Mouse (Mus musculus): ENCODE results near the gene Shmt1. TPM values are rescaled to one million over a fixed set of nuclear protein-coding genes. Genes with fewer than 3 reads are reported as not detected.

Shmt1 gene
- polyA plus RNA-seq, 1 experiment from 2014 or later = 44.4 TPM

- Histone ChIP-seq H3K36me3 (ENCODE audit: control insufficient read depth, insufficient read depth, low read length) (no peaks in the 10 kb centered on the region), H3K27ac (ENCODE audit: low read depth, low read length) (no peak overlapping the region), H3K4me1 (ENCODE audit: control insufficient read depth, insufficient read depth, low read length) (peaks cover 10% of the 10 kb centered on the region), H3K4me3 (ENCODE audit: low read depth, low read length) (no peak overlapping the region), H3K27me3 (ENCODE audit: control insufficient read depth, insufficient read depth, low read length) (no peaks in the 10 kb centered on the region), H3K9me3 (replicated peaks; ENCODE audit: control insufficient read depth, low read length) (no peaks in the 10 kb centered on the region), H3K4me2 (no peak overlapping the region), H3K9ac (ENCODE audit: low read depth, low read length) (no peak overlapping the region)
- ATAC-seq (replicated peaks; ENCODE audit: insufficient number of reproducible peaks, low FRiP score, low TSS enrichment) = no peak
- WGBS (ENCODE audit: insufficient replicate concordance) = 89% methylated on average over 3 of the region's 3 CpGs
These were observed 40.7 kb downstream of the Shmt1 start for GRCm38 (mm10) chr11:60770776-60771175.

GRCm38 (mm10) chr11:60769322-60769721, 42.2 kb downstream of the Shmt1 start:
- Histone ChIP-seq H3K4me2 (no peak overlapping the region), H3K27me3 (ENCODE audit: control insufficient read depth, insufficient read depth, low read length) (no peaks in the 10 kb centered on the region), H3K9me3 (replicated peaks; ENCODE audit: control insufficient read depth, low read length) (no peaks in the 10 kb centered on the region), H3K36me3 (ENCODE audit: control insufficient read depth, insufficient read depth, low read length) (no peaks in the 10 kb centered on the region), H3K27ac (ENCODE audit: low read depth, low read length) (no peak overlapping the region), H3K4me1 (ENCODE audit: control insufficient read depth, insufficient read depth, low read length) (no peaks in the 10 kb centered on the region), H3K4me3 (ENCODE audit: low read depth, low read length) (no peak overlapping the region), H3K9ac (ENCODE audit: low read depth, low read length) (no peak overlapping the region)
- no peak for ATAC-seq (replicated peaks; ENCODE audit: insufficient number of reproducible peaks, low FRiP score, low TSS enrichment)
- 82% methylated on average over 2 of the region's 2 CpGs for WGBS (ENCODE audit: insufficient replicate concordance)

- no peaks in the 10 kb centered on the region for H3K27me3 ChIP-seq (ENCODE audit: control insufficient read depth, insufficient read depth, low read length)
- H3K9me3 ChIP-seq (replicated peaks; ENCODE audit: control insufficient read depth, low read length) = no peaks in the 10 kb centered on the region
- H3K4me2 ChIP-seq = no peak overlapping the region
- peaks cover 7% of the 10 kb centered on the region; the same call in 1 of the 2 replicates for H3K36me3 ChIP-seq (ENCODE audit: control insufficient read depth, insufficient read depth, low read length)
- H3K4me3 ChIP-seq (ENCODE audit: low read depth, low read length) = no peak overlapping the region
- no peak overlapping the region for H3K27ac ChIP-seq (ENCODE audit: low read depth, low read length)
- no peak overlapping the region for H3K9ac ChIP-seq (ENCODE audit: low read depth, low read length)
- 57% methylated on average over 4 of the region's 4 CpGs for WGBS (ENCODE audit: insufficient replicate concordance)
- no peak for ATAC-seq (replicated peaks; ENCODE audit: insufficient number of reproducible peaks, low FRiP score, low TSS enrichment)
- no peaks in the 10 kb centered on the region for H3K4me1 ChIP-seq (ENCODE audit: control insufficient read depth, insufficient read depth, low read length)
These were observed 44.5 kb downstream of the Shmt1 start for GRCm38 (mm10) chr11:60766969-60767368.

GRCm38 (mm10) chr11:60761681-60762080, 49.8 kb downstream of the Shmt1 start:
- H3K27me3 ChIP-seq (ENCODE audit: control insufficient read depth, insufficient read depth, low read length) = no peaks in the 10 kb centered on the region
- no peaks in the 10 kb centered on the region for H3K9me3 ChIP-seq (replicated peaks; ENCODE audit: control insufficient read depth, low read length)
- peaks cover 14% of the 10 kb centered on the region; the same call in 1 of the 2 replicates for H3K36me3 ChIP-seq (ENCODE audit: control insufficient read depth, insufficient read depth, low read length)
- no peak overlapping the region for H3K4me3 ChIP-seq (ENCODE audit: low read depth, low read length)
- no peak for ATAC-seq (replicated peaks; ENCODE audit: insufficient number of reproducible peaks, low FRiP score, low TSS enrichment)
- no peak overlapping the region for H3K27ac ChIP-seq (ENCODE audit: low read depth, low read length)
- no peaks in the 10 kb centered on the region for H3K4me1 ChIP-seq (ENCODE audit: control insufficient read depth, insufficient read depth, low read length)
- H3K9ac ChIP-seq (ENCODE audit: low read depth, low read length) = no peak overlapping the region
- H3K4me2 ChIP-seq = no peak overlapping the region
- 81% methylated on average over 3 of the region's 3 CpGs for WGBS (ENCODE audit: insufficient replicate concordance)

GRCm38 (mm10) chr11:60755570-60755969, 55.9 kb downstream of the Shmt1 start:
- ATAC-seq (replicated peaks; ENCODE audit: insufficient number of reproducible peaks, low FRiP score, low TSS enrichment) = no peak
- Histone ChIP-seq H3K9me3 (replicated peaks; ENCODE audit: control insufficient read depth, low read length) (no peaks in the 10 kb centered on the region), H3K27me3 (ENCODE audit: control insufficient read depth, insufficient read depth, low read length) (no peaks in the 10 kb centered on the region), H3K36me3 (ENCODE audit: control insufficient read depth, insufficient read depth, low read length) (peaks cover 37% of the 10 kb centered on the region), H3K4me3 (ENCODE audit: low read depth, low read length) (no peak overlapping the region), H3K4me1 (ENCODE audit: control insufficient read depth, insufficient read depth, low read length) (no peaks in the 10 kb centered on the region), H3K27ac (ENCODE audit: low read depth, low read length) (no peak overlapping the region), H3K4me2 (no peak overlapping the region), H3K9ac (ENCODE audit: low read depth, low read length) (no peak overlapping the region)
- 93% methylated on average over 7 of the region's 7 CpGs for WGBS (ENCODE audit: insufficient replicate concordance)

GRCm38 (mm10) chr11:60740321-60740720, 71.2 kb downstream of the Shmt1 start:
- ATAC-seq (replicated peaks; ENCODE audit: insufficient number of reproducible peaks, low FRiP score, low TSS enrichment) = no peak
- H3K27ac ChIP-seq (ENCODE audit: low read depth, low read length) = no peak overlapping the region
- WGBS (ENCODE audit: insufficient replicate concordance) = 87% methylated on average over 3 of the region's 3 CpGs

More at GRCm38 (mm10) chr11:60740321-60740720, 71.2 kb downstream of the Shmt1 start:
- Histone ChIP-seq H3K4me2 (no peak overlapping the region), H3K4me3 (ENCODE audit: low read depth, low read length) (no peak overlapping the region), H3K9me3 (replicated peaks; ENCODE audit: control insufficient read depth, low read length) (no peaks in the 10 kb centered on the region), H3K4me1 (ENCODE audit: control insufficient read depth, insufficient read depth, low read length) (no peaks in the 10 kb centered on the region), H3K9ac (ENCODE audit: low read depth, low read length) (no peak overlapping the region), H3K27me3 (ENCODE audit: control insufficient read depth, insufficient read depth, low read length) (no peaks in the 10 kb centered on the region), H3K36me3 (ENCODE audit: control insufficient read depth, insufficient read depth, low read length) (peaks cover 23% of the 10 kb centered on the region)

Other genes with a start within 250 kb of the Shmt1 start
- 32.6 and 40.7 TPM in 2 replicates for gene Llgl1, start 112.0 kb downstream of the Shmt1 start, polyA plus RNA-seq (2014; fragmentation: Nextera tagmentation; extraction: Ambion mirVana)
- gene Flii, start 84.5 kb downstream of the Shmt1 start, polyA plus RNA-seq (2014; fragmentation: Nextera tagmentation; extraction: Ambion mirVana) = 63.6 and 79.5 TPM in 2 replicates
- 14.4 and 18.4 TPM in 2 replicates for gene Mief2, start 83.3 kb downstream of the Shmt1 start, polyA plus RNA-seq (2014; fragmentation: Nextera tagmentation; extraction: Ambion mirVana)
- gene Top3a, start 34.4 kb downstream of the Shmt1 start, polyA plus RNA-seq (2014; fragmentation: Nextera tagmentation; extraction: Ambion mirVana) = 10.5 and 13.1 TPM in 2 replicates
- 6.0 and 6.1 TPM in 2 replicates for gene Smcr8, start 34.2 kb downstream of the Shmt1 start, polyA plus RNA-seq (2014; fragmentation: Nextera tagmentation; extraction: Ambion mirVana)
- 31.8 and 33.9 TPM in 2 replicates for gene Dhrs7b, start 18.9 kb upstream of the Shmt1 start, polyA plus RNA-seq (2014; fragmentation: Nextera tagmentation; extraction: Ambion mirVana)
- 68.1 and 68.4 TPM in 2 replicates for gene Tmem11, start 67.6 kb upstream of the Shmt1 start, polyA plus RNA-seq (2014; fragmentation: Nextera tagmentation; extraction: Ambion mirVana)
- 20.2 and 23.9 TPM in 2 replicates for gene Natd1, start 103.0 kb upstream of the Shmt1 start, polyA plus RNA-seq (2014; fragmentation: Nextera tagmentation; extraction: Ambion mirVana)
- 74.6 and 77.9 TPM in 2 replicates for gene Map2k3, start 120.3 kb upstream of the Shmt1 start, polyA plus RNA-seq (2014; fragmentation: Nextera tagmentation; extraction: Ambion mirVana)
- gene Kcnj12, start 210.8 kb upstream of the Shmt1 start, polyA plus RNA-seq (2014; fragmentation: Nextera tagmentation; extraction: Ambion mirVana) = 1.5 and 2.0 TPM in 2 replicates